Mouse (Mus musculus): ENCODE measurements around the gene Pgs1.

DNA sequence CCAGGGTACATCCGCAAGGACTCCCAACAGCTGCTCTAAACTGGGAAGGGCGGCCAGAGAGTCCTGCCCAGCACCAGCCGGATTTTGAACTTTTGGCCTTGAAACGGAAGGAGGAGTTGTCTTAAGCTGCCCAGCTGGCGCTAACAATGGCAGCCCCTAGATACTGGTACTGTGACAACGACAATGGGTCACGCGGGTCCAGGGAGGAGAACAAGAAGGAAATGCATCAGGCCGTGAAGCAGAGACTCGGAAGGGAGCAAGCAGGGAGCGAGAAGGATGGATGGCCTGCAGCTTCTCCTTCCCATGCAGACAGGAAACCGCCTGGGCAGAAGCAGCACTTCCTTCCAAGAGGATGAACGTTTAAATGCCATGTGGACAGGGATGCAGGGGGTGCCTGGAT lies 30.5 kb upstream of the Pgs1 start:
- TF ChIP-seq POLR2A (IDR thresholded peaks at IDR 0.05; ENCODE audit: insufficient read depth, low read depth, low read length): no peak
- TF ChIP-seq CTCF (IDR thresholded peaks at IDR 0.05; ENCODE audit: insufficient read depth, low read depth, low read length): no peak

Measured in olfactory bulb, adult 2 months (tissue).